Mouse (Mus musculus) G1E (cell line): ENCODE results near the gene Gnaq.

Source experiments
- CTCF ChIP-seq: IDR thresholded peaks from 2 replicates; pipeline ENCODE4 v1.5.1; 2012; ENCODE audit warnings: low read depth, low read length, inconsistent platforms, mixed read lengths
- GATA1 ChIP-seq: IDR thresholded peaks from 2 replicates; pipeline ENCODE4 v1.6.1; 2012; ENCODE audit warnings: borderline replicate concordance, low read length, inconsistent platforms, mixed read lengths
- POLR2AphosphoS5 ChIP-seq: IDR thresholded peaks from 2 replicates; pipeline ENCODE4 v1.6.1; 2012; ENCODE audit warnings: low read depth, low read length, inconsistent platforms; ENCODE audit not compliant: insufficient replicate concordance
- TAL1 ChIP-seq: conservative IDR thresholded peaks from 2 replicates; pipeline ENCODE4 v1.6.1; 2012; ENCODE audit warnings: low read depth, low read length, inconsistent platforms, mixed read lengths

- TF ChIP-seq CTCF: no peak
- TF ChIP-seq GATA1: no peak
- no peak for TF ChIP-seq TAL1
- no peak for TF ChIP-seq POLR2AphosphoS5
Observed at GRCm38 (mm10) chr19:16109901-16110300, 22.7 kb upstream of the Gnaq start.
